Mouse (Mus musculus): ENCODE results near the gene Gaa. TPM values are rescaled to one million over a fixed set of nuclear protein-coding genes. Genes with fewer than 3 reads are reported as not detected.

The Gaa gene
- total and polyA plus RNA-seq, 3 experiments: 19.6 to 105 (median 93.2) TPM

- no peaks in the 10 kb centered on the region for H3K79me2 ChIP-seq (replicated peaks; ENCODE audit: control insufficient read depth, extremely low read depth, insufficient read depth, poor library complexity, severe bottlenecking)
- H3K27me3 ChIP-seq (replicated peaks): peaks cover 80% of the 10 kb centered on the region
- H3K27ac ChIP-seq (ENCODE audit: insufficient read depth, low read depth): no peak overlapping the region
- no peak overlapping the region for H3K9ac ChIP-seq (ENCODE audit: insufficient read depth, low read depth)
- dilution Hi-C loops (cut with MboI; ENCODE audit: extremely low pct_ligation_motif_present, extremely low pct_unique_long_range_greater_than_20kb, low sequenced_read_pairs): no loop called here
- no peak for DNase-seq (ENCODE audit: extremely low read depth)
- H3K4me1 ChIP-seq (ENCODE audit: control insufficient read depth in 1 of 2, insufficient read depth in 2 of 2): no peaks in the 10 kb centered on the region
- peaks cover 15% of the 10 kb centered on the region for H3K9me3 ChIP-seq (replicated peaks; ENCODE audit: low read length)
- H3K36me3 ChIP-seq (replicated peaks in 1 of 2; ENCODE audit: control insufficient read depth in 1 of 2, insufficient read depth in 1 of 2, low read length in 1 of 2): no peaks in the 10 kb centered on the region
- TF ChIP-seq MAFK (IDR thresholded peaks at IDR 0.05; ENCODE audit: insufficient replicate concordance, low read length) (no peak), USF2 (conservative IDR thresholded peaks at IDR 0.05; ENCODE audit: low read depth, low read length) (no peak), TCF12 (IDR thresholded peaks at IDR 0.05; ENCODE audit: low read depth, low read length) (no peak), SMC3 (IDR thresholded peaks at IDR 0.05; ENCODE audit: low read depth, low read length) (peak; percentile 25), RAD21 (IDR thresholded peaks at IDR 0.05; ENCODE audit: low read depth, low read length) (peak; percentile 27), CTCF (conservative IDR thresholded peaks at IDR 0.05 in 1 of 2, IDR thresholded peaks at IDR 0.05 in 1 of 2; ENCODE audit: low read depth in 2 of 2, low read length in 2 of 2) (peak; percentile 30 to 60; a peak in 3 of 4 replicates)
- no peak overlapping the region for H3K4me3 ChIP-seq (replicated peaks in 1 of 3; ENCODE audit: low read depth in 2 of 3, low read length in 2 of 3, poor library complexity in 1 of 3)
- H3K4me2 ChIP-seq (ENCODE audit: insufficient read depth, low read depth, poor library complexity, severe bottlenecking): no peak overlapping the region
- in situ Hi-C loops (cut with MboI; ENCODE audit: low pct_ligation_motif_present, low pct_unique_long_range_greater_than_20kb, low sequenced_read_pairs): no loop called here
Measured at GRCm38 (mm10) chr11:119325068-119325467, 57.4 kb downstream of the Gaa start.

DNA sequence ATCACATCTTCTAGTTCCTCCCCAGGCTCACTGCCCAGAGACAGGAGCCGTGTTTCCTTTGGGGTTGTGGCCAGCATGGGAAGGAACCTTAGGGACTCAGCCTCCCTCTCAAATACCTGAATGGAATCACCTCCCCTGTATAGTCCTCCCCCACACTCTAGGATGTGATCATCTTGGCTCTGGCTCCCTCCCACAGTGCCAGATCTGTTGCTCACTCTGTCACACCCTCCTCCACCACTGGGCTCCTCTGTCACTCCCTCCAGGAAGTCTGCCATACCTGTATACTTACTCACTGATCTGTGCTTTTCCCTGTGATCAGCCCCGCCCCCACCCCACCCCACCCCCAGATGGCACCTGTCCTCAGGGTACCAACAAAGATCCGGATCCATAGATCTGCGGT is 62.9 kb downstream of the Gaa start:
- Histone ChIP-seq H3K4me2 (ENCODE audit: insufficient read depth, low read depth, poor library complexity, severe bottlenecking) (no peak overlapping the region), H3K9me3 (replicated peaks; ENCODE audit: low read length) (peaks cover 4% of the 10 kb centered on the region), H3K27ac (ENCODE audit: insufficient read depth, low read depth) (no peak overlapping the region), H3K79me2 (replicated peaks; ENCODE audit: control insufficient read depth, extremely low read depth, insufficient read depth, poor library complexity, severe bottlenecking) (no peaks in the 10 kb centered on the region), H3K27me3 (replicated peaks) (peaks cover 93% of the 10 kb centered on the region), H3K36me3 (replicated peaks in 1 of 2; ENCODE audit: control insufficient read depth in 1 of 2, insufficient read depth in 1 of 2, low read length in 1 of 2) (no peaks in the 10 kb centered on the region), H3K9ac (ENCODE audit: insufficient read depth, low read depth) (no peak overlapping the region), H3K4me3 (replicated peaks in 1 of 3; ENCODE audit: low read depth in 2 of 3, low read length in 2 of 3, poor library complexity in 1 of 3) (no peak overlapping the region), H3K4me1 (ENCODE audit: control insufficient read depth in 1 of 2, insufficient read depth in 2 of 2) (no peaks in the 10 kb centered on the region)
- in situ Hi-C loops (cut with MboI; ENCODE audit: low pct_ligation_motif_present, low pct_unique_long_range_greater_than_20kb, low sequenced_read_pairs): no loop called here
- dilution Hi-C loops (cut with MboI; ENCODE audit: extremely low pct_ligation_motif_present, extremely low pct_unique_long_range_greater_than_20kb, low sequenced_read_pairs): no loop called here
- TF ChIP-seq IRF4 (IDR thresholded peaks at IDR 0.05; ENCODE audit: low read depth, low read length) (no peak), EP300 (IDR thresholded peaks at IDR 0.05; ENCODE audit: low read length) (no peak), CTCF (conservative IDR thresholded peaks at IDR 0.05 in 1 of 2, IDR thresholded peaks at IDR 0.05 in 1 of 2; ENCODE audit: low read depth in 2 of 2, low read length in 2 of 2) (no peak)
- DNase-seq (ENCODE audit: extremely low read depth): no peak

GRCm38 (mm10) chr11:119331970-119332369 is 64.3 kb downstream of the Gaa start:
- no peaks in the 10 kb centered on the region for H3K79me2 ChIP-seq (replicated peaks; ENCODE audit: control insufficient read depth, extremely low read depth, insufficient read depth, poor library complexity, severe bottlenecking)
- H3K9ac ChIP-seq (ENCODE audit: insufficient read depth, low read depth): no peak overlapping the region
- peak in 1 of 2 experiments; percentile 63; a peak in 2 of 4 replicates for TF ChIP-seq CTCF (conservative IDR thresholded peaks at IDR 0.05 in 1 of 2, IDR thresholded peaks at IDR 0.05 in 1 of 2; ENCODE audit: low read depth in 2 of 2, low read length in 2 of 2)
- TF ChIP-seq RAD21 (IDR thresholded peaks at IDR 0.05; ENCODE audit: low read depth, low read length): peak; percentile 53
- TF ChIP-seq IRF4 (IDR thresholded peaks at IDR 0.05; ENCODE audit: low read depth, low read length): no peak
- peak; percentile 55 for TF ChIP-seq SMC3 (IDR thresholded peaks at IDR 0.05; ENCODE audit: low read depth, low read length)
- H3K27ac ChIP-seq (ENCODE audit: insufficient read depth, low read depth): no peak overlapping the region
- no peak overlapping the region for H3K4me2 ChIP-seq (ENCODE audit: insufficient read depth, low read depth, poor library complexity, severe bottlenecking)
- no peaks in the 10 kb centered on the region for H3K9me3 ChIP-seq (replicated peaks; ENCODE audit: low read length)
- DNase-seq (ENCODE audit: extremely low read depth): peak; percentile 29
- dilution Hi-C loops (cut with MboI; ENCODE audit: extremely low pct_ligation_motif_present, extremely low pct_unique_long_range_greater_than_20kb, low sequenced_read_pairs) (no loop called here), in situ Hi-C loops (cut with MboI; ENCODE audit: low pct_ligation_motif_present, low pct_unique_long_range_greater_than_20kb, low sequenced_read_pairs) (no loop called here)
- H3K36me3 ChIP-seq (replicated peaks in 1 of 2; ENCODE audit: control insufficient read depth in 1 of 2, insufficient read depth in 1 of 2, low read length in 1 of 2): no peaks in the 10 kb centered on the region
- no peaks in the 10 kb centered on the region for H3K4me1 ChIP-seq (ENCODE audit: control insufficient read depth in 1 of 2, insufficient read depth in 2 of 2)
- peaks cover 92% of the 10 kb centered on the region for H3K27me3 ChIP-seq (replicated peaks)
- no peak overlapping the region for H3K4me3 ChIP-seq (replicated peaks in 1 of 3; ENCODE audit: low read depth in 2 of 3, low read length in 2 of 3, poor library complexity in 1 of 3)

Other genes starting within 250 kb of the Gaa start
- gene Cbx2, start 244.9 kb upstream of the Gaa start, total RNA-seq (2012; rRNA removed): 10.9 and 15.5 TPM in 2 replicates
- gene Cbx2, start 244.9 kb upstream of the Gaa start, total RNA-seq (2014; rRNA removed): 2.6 and 2.8 TPM in 2 replicates
- gene Cbx2, start 244.9 kb upstream of the Gaa start, polyA plus RNA-seq (2012; ENCODE audit: insufficient read length, low read depth): 3.6 and 3.9 TPM in 2 replicates
- 8.5 and 10.2 TPM in 2 replicates for gene Cbx8, start 226.9 kb upstream of the Gaa start, total RNA-seq (2012; rRNA removed)
- gene Cbx8, start 226.9 kb upstream of the Gaa start, total RNA-seq (2014; rRNA removed): 6.2 and 7.7 TPM in 2 replicates
- gene Cbx8, start 226.9 kb upstream of the Gaa start, polyA plus RNA-seq (2012; ENCODE audit: insufficient read length, low read depth): 6.0 and 7.5 TPM in 2 replicates
- 30.6 and 40.4 TPM in 2 replicates for gene Cbx4, start 181.7 kb upstream of the Gaa start, total RNA-seq (2012; rRNA removed)
- 11.4 and 15.0 TPM in 2 replicates for gene Cbx4, start 181.7 kb upstream of the Gaa start, total RNA-seq (2014; rRNA removed)
- gene Cbx4, start 181.7 kb upstream of the Gaa start, polyA plus RNA-seq (2012; ENCODE audit: insufficient read length, low read depth): 26.0 and 29.8 TPM in 2 replicates
- gene Tbc1d16, start 39.4 kb upstream of the Gaa start, total RNA-seq (2012; rRNA removed): 9.4 and 15.9 TPM in 2 replicates
- 0.65 and 0.79 TPM in 2 replicates for gene Tbc1d16, start 39.4 kb upstream of the Gaa start, total RNA-seq (2014; rRNA removed)
- 2.4 and 2.7 TPM in 2 replicates for gene Tbc1d16, start 39.4 kb upstream of the Gaa start, polyA plus RNA-seq (2012; ENCODE audit: insufficient read length, low read depth)
- 0.80 and 1.3 TPM in 2 replicates for gene Ccdc40, start 39.3 kb upstream of the Gaa start, total RNA-seq (2012; rRNA removed)
- 0.82 and 0.97 TPM in 2 replicates for gene Ccdc40, start 39.3 kb upstream of the Gaa start, total RNA-seq (2014; rRNA removed)
- 1.2 and 1.4 TPM in 2 replicates for gene Ccdc40, start 39.3 kb upstream of the Gaa start, polyA plus RNA-seq (2012; ENCODE audit: insufficient read length, low read depth)
- gene Eif4a3, start 32.2 kb downstream of the Gaa start, total RNA-seq (2012; rRNA removed): 402 and 538 TPM in 2 replicates
- 400 and 449 TPM in 2 replicates for gene Eif4a3, start 32.2 kb downstream of the Gaa start, total RNA-seq (2014; rRNA removed)
- gene Eif4a3, start 32.2 kb downstream of the Gaa start, polyA plus RNA-seq (2012; ENCODE audit: insufficient read length, low read depth): 554 and 605 TPM in 2 replicates
- 0.63 and 1.1 TPM in 2 replicates for gene Card14, start 39.9 kb downstream of the Gaa start, total RNA-seq (2012; rRNA removed)
- gene Card14, start 39.9 kb downstream of the Gaa start, total RNA-seq (2014; rRNA removed): not detected in 2 replicates
- 0.16 TPM in 1 of 2 replicates, not detected in the other for gene Card14, start 39.9 kb downstream of the Gaa start, polyA plus RNA-seq (2012; ENCODE audit: insufficient read length, low read depth)
- gene Sgsh, start 87.6 kb downstream of the Gaa start, total RNA-seq (2012; rRNA removed): 9.6 and 10.6 TPM in 2 replicates
- gene Sgsh, start 87.6 kb downstream of the Gaa start, total RNA-seq (2014; rRNA removed): 3.2 and 3.9 TPM in 2 replicates
- 5.9 and 12.2 TPM in 2 replicates for gene Sgsh, start 87.6 kb downstream of the Gaa start, polyA plus RNA-seq (2012; ENCODE audit: insufficient read length, low read depth)
- gene Slc26a11, start 87.7 kb downstream of the Gaa start, total RNA-seq (2012; rRNA removed): 2.7 and 3.3 TPM in 2 replicates
- gene Slc26a11, start 87.7 kb downstream of the Gaa start, total RNA-seq (2014; rRNA removed): 1.4 and 1.9 TPM in 2 replicates
- 1.6 and 2.6 TPM in 2 replicates for gene Slc26a11, start 87.7 kb downstream of the Gaa start, polyA plus RNA-seq (2012; ENCODE audit: insufficient read length, low read depth)
- 12.4 and 23.2 TPM in 2 replicates for gene Rnf213, start 125.2 kb downstream of the Gaa start, total RNA-seq (2012; rRNA removed)
- 3.6 and 4.2 TPM in 2 replicates for gene Rnf213, start 125.2 kb downstream of the Gaa start, total RNA-seq (2014; rRNA removed)
- gene Rnf213, start 125.2 kb downstream of the Gaa start, polyA plus RNA-seq (2012; ENCODE audit: insufficient read length, low read depth): 8.2 and 11.2 TPM in 2 replicates
- 13.3 and 18.5 TPM in 2 replicates for gene Endov, start 223.5 kb downstream of the Gaa start, total RNA-seq (2012; rRNA removed)
- gene Endov, start 223.5 kb downstream of the Gaa start, total RNA-seq (2014; rRNA removed): 13.0 and 13.5 TPM in 2 replicates
- gene Endov, start 223.5 kb downstream of the Gaa start, polyA plus RNA-seq (2012; ENCODE audit: insufficient read length, low read depth): 12.0 and 13.3 TPM in 2 replicates

All from CH12.LX (cell line).